Mouse (Mus musculus) neutrophil, adult 83 days (primary cell): Measurements from ENCODE around the gene Fhod1. TPM values are rescaled to one million over a fixed set of nuclear protein-coding genes. Genes with fewer than 3 reads are reported as not detected.

Source experiments
- total RNA-seq, 2 experiments: library from RNA; stranded (reverse); gene quantifications; one replicate each; pipeline ENCODE4 v1.2.4; 2023

Fhod1 gene
- total RNA-seq = 10 to 100 TPM; 32.7 to 37.5 TPM

DNA sequence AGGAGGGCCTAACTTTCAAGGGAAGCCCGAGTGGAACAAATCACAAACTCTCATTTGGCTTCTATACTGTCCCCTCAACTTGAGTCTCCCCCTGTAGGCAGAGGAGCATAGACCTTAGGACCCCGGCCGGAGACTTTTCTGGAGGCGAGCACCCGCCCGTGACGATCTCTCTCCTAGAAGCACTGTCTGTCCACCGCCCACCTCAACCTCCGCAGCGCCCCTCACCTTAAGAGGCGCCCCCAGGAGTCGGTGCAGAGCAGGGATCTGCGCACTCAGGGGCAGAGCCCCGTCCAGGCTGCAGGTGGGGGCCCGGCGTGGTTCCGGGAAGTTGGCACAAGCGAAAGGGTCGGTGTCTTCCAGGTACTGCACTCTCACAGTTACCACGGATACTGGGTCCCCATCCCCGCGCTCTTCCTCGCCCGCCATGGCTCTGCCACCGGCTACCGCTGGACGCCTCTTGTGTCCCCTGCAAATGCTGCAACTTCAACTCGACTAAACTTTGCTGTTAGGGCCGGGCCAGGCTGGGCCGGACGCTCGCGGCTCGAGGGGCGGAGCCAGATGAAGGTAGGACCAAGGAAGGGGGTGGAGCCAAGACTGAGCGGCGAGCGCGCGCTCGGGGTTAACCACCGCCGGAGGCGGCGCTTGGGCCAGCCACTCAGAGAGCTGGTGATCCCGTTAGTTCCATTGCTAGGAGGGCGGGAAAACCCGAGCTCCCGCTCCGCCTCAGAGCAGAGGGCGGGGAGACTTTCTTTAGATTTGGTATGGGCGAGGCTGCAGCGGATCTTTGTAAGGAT is at the start of gene Fhod1:
Gene Fhod1, minus strand, starts transcription at position 526 of the 794 bp plus-strand sequence.

DNA sequence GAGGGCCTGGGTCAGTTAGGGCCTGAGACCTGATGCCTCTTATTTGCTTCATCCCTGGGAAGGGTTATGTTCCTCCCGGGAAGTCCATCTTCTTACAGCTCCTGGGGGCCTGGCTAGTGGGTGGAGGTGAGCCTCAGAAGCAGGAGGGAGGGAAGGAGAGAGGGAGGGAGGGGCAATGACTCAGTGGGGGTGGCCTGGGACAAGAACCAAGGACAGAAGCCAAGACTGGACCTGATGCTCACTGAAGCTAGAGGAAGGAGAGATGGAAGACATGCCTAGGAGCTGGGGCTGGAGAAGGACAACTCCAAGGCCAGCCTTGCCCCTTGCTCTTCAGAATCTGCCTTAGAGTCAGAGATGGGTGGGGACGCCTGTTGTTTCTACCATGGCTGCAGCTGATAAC is 25.3 kb upstream of the Fhod1 start, which contains the start of gene Plekhg4:
Gene Plekhg4, plus strand, starts transcription at position 243 of the 400 bp plus-strand sequence.

DNA sequence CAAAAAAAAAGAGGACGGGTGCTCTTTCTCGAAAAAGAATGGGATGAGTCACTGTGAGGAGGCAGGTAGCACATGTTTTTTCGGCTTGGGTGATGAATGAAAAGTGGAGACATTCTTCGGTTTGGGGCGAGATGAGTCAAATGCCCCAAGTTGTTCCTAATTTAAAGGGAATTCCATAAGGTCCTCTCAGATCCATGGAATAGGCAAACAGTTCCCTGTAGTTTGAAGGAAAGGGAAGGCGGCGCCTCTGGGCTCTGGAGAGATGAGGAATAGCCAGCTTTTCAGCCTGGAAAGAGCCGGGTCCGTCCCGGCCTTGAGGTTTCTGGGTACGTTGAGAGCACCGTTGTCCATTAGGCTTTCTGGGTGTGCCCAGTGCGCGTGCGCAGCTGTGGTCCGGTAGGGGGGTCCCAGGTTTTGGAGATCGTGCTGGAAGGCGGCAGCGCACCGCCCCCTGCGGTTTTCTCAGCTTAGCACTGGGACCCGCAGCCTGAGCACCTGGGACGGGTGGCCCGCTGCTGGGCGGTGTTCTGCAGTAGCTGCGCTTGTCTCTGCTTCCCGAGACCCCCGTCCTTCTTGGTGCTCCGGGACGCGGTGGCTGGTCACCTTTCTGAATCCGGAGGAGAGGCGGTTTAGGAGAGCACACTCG is 820 bp upstream of the Fhod1 start, which contains the start of gene Slc9a5:
Gene Slc9a5, plus strand, starts transcription at position 394 of the 646 bp plus-strand sequence.

DNA sequence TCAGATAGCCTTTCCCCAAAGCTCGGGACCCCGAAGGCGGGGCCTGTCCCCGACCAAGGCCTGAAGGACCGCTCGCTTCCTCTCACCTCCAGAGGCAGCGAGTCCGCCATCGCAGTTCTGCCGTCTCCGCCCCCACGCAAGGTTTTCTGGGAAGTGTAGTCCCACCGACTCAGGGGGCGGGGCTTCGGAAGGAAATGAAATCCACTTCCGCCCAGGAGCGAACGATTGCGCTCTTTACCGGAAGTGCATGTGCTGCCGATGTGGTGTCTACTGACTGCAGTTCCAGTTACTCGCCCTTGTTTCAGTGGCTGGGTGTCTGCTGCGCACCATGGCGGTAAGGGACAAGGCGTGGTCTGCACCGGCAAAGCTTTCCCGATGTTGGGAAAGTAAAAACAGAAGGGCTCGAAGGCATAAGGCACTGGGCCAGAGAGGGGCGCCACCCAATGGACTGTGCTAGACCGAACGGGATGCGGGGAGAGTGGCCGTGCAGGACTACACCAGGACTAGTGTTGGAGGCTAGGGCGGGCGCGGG is 21.5 kb downstream of the Fhod1 start, which contains the start of the genes Lrrc29 and Tmem208:
Gene Lrrc29, minus strand, starts transcription at position 138 of the 532 bp plus-strand sequence.
Gene Tmem208, plus strand, starts transcription at position 214 of the 532 bp plus-strand sequence.

DNA sequence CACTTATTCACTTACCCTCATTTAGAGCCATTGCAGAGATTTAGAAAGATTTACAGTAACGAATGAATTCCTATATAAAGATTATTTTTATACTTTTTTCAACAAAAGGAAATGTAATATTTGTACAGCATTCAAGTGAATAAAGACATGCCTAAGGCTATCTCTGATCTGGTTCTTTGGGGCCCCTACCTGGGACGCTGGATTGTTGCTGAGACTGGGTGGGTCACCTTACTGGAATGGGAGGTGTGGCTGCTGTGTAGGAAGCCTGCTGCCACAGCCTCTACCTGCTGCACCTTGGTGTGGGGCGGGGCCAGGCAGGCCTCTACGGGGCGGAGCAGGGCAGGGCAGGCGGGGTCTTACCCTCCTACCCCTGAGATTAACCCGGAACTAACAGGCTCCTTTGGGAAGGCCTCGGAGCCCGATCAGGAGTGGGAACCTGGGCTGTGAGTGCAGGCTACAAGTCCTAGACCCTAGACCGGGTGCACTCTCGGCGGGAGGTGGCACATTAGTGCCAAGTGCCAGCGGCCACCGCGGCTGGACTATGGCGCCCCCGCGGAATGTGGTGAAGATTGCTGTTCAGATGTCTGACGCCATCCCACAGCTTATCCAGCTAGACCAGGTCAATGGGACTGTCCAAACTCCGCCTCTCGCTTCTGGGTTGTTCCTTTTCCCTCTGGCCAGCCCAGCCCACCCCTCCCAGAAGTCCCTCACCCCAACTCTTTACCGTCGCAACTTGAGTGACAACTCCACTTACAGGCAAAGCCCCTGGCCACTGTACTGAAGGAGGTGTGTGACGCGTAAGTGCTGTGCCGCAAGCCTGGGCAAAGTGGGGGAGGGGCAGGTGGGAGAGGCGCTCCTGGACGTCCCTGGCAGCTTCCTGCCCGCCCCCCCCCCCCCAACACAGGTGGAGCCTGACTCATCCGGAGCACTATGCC is 42.3 kb downstream of the Fhod1 start, which contains the start of gene Elmo3:
Gene Elmo3, plus strand, starts transcription at position 391 of the 935 bp plus-strand sequence.

GRCm38 (mm10) chr8:105297511-105298192 is 50.1 kb downstream of the Fhod1 start, which contains the start of gene E2f4:
E2f4 (plus strand) TSS chr8:105297663.

GRCm38 (mm10) chr8:105295895-105296573 is 51.7 kb downstream of the Fhod1 start, which contains the start of gene Exoc3l:
Exoc3l (minus strand) TSS chr8:105296101.

GRCm38 (mm10) chr8:105289805-105290460 is 57.8 kb downstream of the Fhod1 start, which contains the start of gene 4931428F04Rik:
4931428F04Rik (minus strand) TSS chr8:105289864.

Other genes starting within 250 kb of the Fhod1 start
- not detected for gene Ces4a, start 216.2 kb downstream of the Fhod1 start, total RNA-seq
- 10 to 100 TPM; 75.7 to 84.6 TPM for gene Cbfb, start 177.3 kb downstream of the Fhod1 start, total RNA-seq
- gene D230025D16Rik, start 122.8 kb downstream of the Fhod1 start, total RNA-seq = 10 to 100 TPM; 28.4 to 40.9 TPM
- gene B3gnt9, start 92.8 kb downstream of the Fhod1 start, total RNA-seq = 1 to 10 TPM in 1 of 2 experiments, under 1 TPM in 1; 0.46 to 1.0 TPM
- 10 to 100 TPM; 14.7 to 15.1 TPM for gene Tradd, start 83.3 kb downstream of the Fhod1 start, total RNA-seq
- gene Fbxl8, start 83.3 kb downstream of the Fhod1 start, total RNA-seq = 1 to 10 TPM; 4.4 to 7.2 TPM
- gene Hsf4, start 78.2 kb downstream of the Fhod1 start, total RNA-seq = under 1 TPM in 1 of 2 experiments, not detected in 1; 0.75 TPM
- not detected for gene Nol3, start 71.8 kb downstream of the Fhod1 start, total RNA-seq
- 1 to 10 TPM; 1.4 to 1.8 TPM for gene 4931428F04Rik, start 58.1 kb downstream of the Fhod1 start, total RNA-seq
- gene Exoc3l, start 51.9 kb downstream of the Fhod1 start, total RNA-seq = 1 to 10 TPM; 1.0 to 1.5 TPM
- 10 to 100 TPM; 58.9 to 66.0 TPM for gene E2f4, start 50.3 kb downstream of the Fhod1 start, total RNA-seq
- 1 to 10 TPM in 1 of 2 experiments, under 1 TPM in 1; 0.81 to 1.7 TPM for gene Elmo3, start 42.4 kb downstream of the Fhod1 start, total RNA-seq
- 1 to 10 TPM; 5.8 to 6.6 TPM for gene Lrrc29, start 21.7 kb downstream of the Fhod1 start, total RNA-seq
- 10 to 100 TPM; 25.0 to 27.3 TPM for gene Tmem208, start 21.6 kb downstream of the Fhod1 start, total RNA-seq
- 1 to 10 TPM in 1 of 2 experiments, under 1 TPM in 1; 0.82 to 1.2 TPM for gene Slc9a5, start 890 bp upstream of the Fhod1 start, total RNA-seq
- under 1 TPM in 1 of 2 experiments, not detected in 1; 0.22 TPM for gene Plekhg4, start 25.3 kb upstream of the Fhod1 start, total RNA-seq
- under 1 TPM in 1 of 2 experiments, not detected in 1; 0.13 TPM for gene Kctd19, start 65.5 kb upstream of the Fhod1 start, total RNA-seq
- under 1 TPM in 1 of 2 experiments, not detected in 1; 0.24 TPM for gene Lrrc36, start 65.6 kb upstream of the Fhod1 start, total RNA-seq
- gene Tppp3, start 123.6 kb upstream of the Fhod1 start, total RNA-seq = 1 to 10 TPM; 6.6 to 8.5 TPM
- gene Zdhhc1, start 148.9 kb upstream of the Fhod1 start, total RNA-seq = 1 to 10 TPM; 1.1 to 2.7 TPM
- gene Hsd11b2, start 170.8 kb upstream of the Fhod1 start, total RNA-seq = not detected
- 100 to 1,000 TPM; 144 to 160 TPM for gene Atp6v0d1, start 218.1 kb upstream of the Fhod1 start, total RNA-seq